Mouse (Mus musculus) right cerebral cortex, postnatal 4 days (tissue): ENCODE data around the gene Cdhr4.
"Not testable (repeated sequence)": the region's sequence is repeated elsewhere in the genome, so short reads cannot be mapped to it uniquely, and the experiment has no call there.

Source experiments
- DNase-seq: peaks from one replicate; pipeline ENCODE4 v3.0.0-alpha.2; 2022

Cdhr4 gene

GRCm38 (mm10) chr9:108013577-108013976, 21.3 kb downstream of the Cdhr4 start:
- DNase-seq = not testable (repeated sequence)

DNA sequence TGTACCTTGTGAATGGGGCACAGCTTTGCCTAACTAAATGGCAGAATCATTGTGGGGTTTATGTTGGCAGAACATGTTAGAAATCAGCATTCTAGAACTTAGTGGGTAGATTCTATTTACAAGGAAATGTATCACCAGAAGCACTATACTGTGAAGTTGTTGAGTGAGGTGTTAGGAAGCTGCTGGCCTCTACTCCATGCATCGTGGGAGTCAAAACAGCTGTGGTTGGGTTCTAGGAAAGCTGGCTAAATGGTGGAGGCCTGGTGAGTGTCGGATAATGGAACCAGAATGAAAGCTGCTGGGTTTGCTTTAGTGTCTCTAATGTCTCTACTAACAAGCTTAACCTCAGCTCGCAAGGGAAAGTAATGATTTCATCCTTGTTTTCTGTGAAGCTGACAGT, 24.8 kb downstream of the Cdhr4 start:
- DNase-seq = no peak

GRCm38 (mm10) chr9:108020741-108021140, 28.4 kb downstream of the Cdhr4 start:
- DNase-seq = no peak

GRCm38 (mm10) chr9:108023216-108023615, 30.9 kb downstream of the Cdhr4 start:
- no peak for DNase-seq

DNA sequence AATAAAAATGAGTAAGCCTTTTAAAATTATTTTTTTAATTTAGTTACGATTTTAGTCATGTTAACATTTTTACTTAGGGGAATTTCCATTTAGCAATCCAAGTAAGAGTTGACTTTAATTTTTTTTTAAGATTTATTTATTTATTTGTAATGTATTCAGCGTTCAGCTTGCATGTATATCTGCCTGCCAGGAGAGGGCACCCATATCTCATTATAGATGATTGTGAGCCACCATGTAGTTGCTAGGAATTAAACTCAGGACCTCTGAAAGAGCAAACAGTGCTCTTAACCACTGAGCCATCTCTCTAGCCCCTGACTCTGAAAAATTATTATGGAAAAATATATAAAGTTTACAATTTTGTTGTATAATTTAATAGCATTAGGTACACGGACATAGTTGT, 34.3 kb downstream of the Cdhr4 start:
- DNase-seq = no peak

GRCm38 (mm10) chr9:108027867-108028266, 35.6 kb downstream of the Cdhr4 start:
- DNase-seq = no peak

DNA sequence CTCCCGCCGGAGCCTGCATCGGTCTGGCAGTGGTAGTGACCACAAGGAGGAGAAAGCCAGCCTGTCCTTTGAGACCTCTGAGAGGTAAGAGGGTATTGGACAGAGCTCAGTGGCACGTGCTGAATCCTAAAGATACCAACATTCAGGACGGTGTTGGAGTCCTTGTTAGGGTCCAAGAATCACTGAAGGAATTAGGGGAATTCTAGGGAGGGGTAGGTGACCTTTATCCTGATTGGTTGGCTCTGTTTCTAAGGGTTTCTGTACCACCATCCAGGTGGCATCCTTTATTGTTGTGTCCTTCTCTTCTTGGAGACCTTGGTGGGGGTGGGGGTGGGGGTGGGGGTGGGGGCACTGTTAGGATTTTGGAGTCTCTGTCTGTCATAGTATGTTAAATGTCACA, 39.8 kb downstream of the Cdhr4 start:
- DNase-seq = no peak

DNA sequence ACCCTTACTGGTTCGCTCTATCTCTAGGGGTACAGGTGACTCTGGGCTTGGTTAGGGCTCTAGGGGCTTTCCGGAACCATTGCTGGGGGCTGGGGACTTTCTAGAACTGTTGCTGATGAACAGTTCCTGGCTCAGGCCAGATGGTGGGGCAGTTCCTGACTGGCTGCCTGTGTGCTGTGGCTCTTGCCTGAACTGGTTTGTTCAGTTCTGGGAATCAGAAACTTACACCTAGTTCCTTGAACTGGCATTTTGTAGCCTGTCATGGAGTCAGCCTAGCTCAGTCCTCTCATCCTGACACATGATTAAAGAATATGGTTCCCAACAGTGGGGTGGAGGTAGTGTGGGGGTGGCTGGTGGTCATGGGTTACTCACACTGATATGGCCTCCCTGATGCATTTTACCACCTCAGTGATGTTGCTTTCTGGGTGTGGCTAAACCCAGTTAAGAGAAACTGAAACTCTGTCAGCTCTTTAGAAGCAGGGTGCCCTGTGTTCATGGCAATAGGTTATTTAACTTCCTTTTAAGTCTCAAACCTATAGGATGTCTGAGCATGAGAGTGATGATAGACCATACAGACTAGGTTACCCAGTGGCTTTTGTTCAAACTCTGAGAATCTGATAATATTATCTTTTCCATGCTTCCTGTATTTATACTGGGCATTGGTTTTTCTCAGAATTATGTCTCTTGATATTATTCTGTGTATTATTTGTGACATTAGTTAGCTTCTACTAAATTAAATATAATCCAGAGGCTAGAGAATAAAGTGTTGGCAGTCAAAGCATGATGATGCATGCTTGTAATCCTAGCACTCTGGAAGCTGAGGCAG, 43.2 kb downstream of the Cdhr4 start:
- DNase-seq = no peak

GRCm38 (mm10) chr9:108044751-108045492, 52.6 kb downstream of the Cdhr4 start:
- no peak for DNase-seq

DNA sequence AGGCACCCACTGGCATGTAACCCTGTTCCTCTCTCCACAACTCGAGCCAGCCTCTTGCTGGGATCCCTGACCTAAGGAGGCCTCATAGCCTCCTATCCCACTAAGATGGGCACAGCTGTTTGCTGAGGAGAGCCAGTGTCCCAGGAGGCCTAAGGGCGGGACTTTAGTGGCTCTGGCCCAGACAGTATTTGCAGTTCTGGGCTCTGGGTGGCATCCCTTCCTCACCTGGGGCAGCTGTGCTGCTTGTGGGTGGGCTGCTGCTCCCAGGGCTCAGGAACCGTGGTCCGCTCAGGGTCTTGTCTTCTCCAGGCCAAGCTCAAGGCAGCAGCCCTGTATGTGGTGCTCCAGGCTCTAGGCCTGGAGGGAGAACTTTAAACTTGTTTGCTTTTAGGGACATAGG, 54.3 kb downstream of the Cdhr4 start:
- DNase-seq = no peak

- no peak for DNase-seq
These were observed 55.6 kb downstream of the Cdhr4 start for GRCm38 (mm10) chr9:108047601-108048565.

- DNase-seq = no peak
These were observed 56.3 kb downstream of the Cdhr4 start for GRCm38 (mm10) chr9:108048566-108048955.

GRCm38 (mm10) chr9:108049016-108049455, 56.7 kb downstream of the Cdhr4 start, which contains the start of gene Gmppb:
TSS of gene Gmppb (plus strand) at chr9:108049242.
- peak; percentile 92 for DNase-seq
